Comparison of ENCODE assay signal across 8 mouse cellular contexts in genomic region chr10:22644853-22645491, GRCm38 (mm10). TPM values are rescaled to one million over a fixed set of nuclear protein-coding genes. Genes with fewer than 3 reads are reported as not detected.
DNase-seq lines count a peak whose midpoint lies in the region; ATAC-seq and TF ChIP-seq lines count a peak whose summit lies in the region.

Gene Slc2a12 (plus strand): TSS chr10:22645011.

- H3K27ac ChIP-seq in forebrain, embryonic 14.5 days (ENCODE audit: low read depth, low read length) = no peak within 1 kb of the TSS
- H3K27ac ChIP-seq in heart, embryonic 16.5 days (ENCODE audit: low read length) = peak within 1 kb of the TSS; percentile 76
- no peak within 1 kb of the TSS for H3K27ac ChIP-seq in liver, adult 2 months (replicated peaks; ENCODE audit: insufficient read depth, low read depth, low read length)
- peak within 1 kb of the TSS; percentile 27; the same call in 1 of the 2 replicates for H3K27ac ChIP-seq in midbrain, postnatal 0 days (ENCODE audit: low read depth, low read length)
- H3K27ac ChIP-seq in stomach, postnatal 0 days (replicated peaks) = peak within 1 kb of the TSS; percentile 73

- TF ChIP-seq EP300 in stomach, postnatal 0 days (optimal IDR thresholded peaks at IDR 0.05) = no peak

- no peaks in the 10 kb centered on the region for H3K36me3 ChIP-seq in forebrain, embryonic 14.5 days (ENCODE audit: control insufficient read depth, insufficient read depth, low read length)
- 0 out of 2 replicates have a peak, but pooled peaks cover 2% of the 10 kb centered on the region for H3K36me3 ChIP-seq in heart, embryonic 16.5 days (ENCODE audit: control insufficient read depth, insufficient read depth)
- no peaks in the 10 kb centered on the region for H3K36me3 ChIP-seq in liver, adult 2 months (ENCODE audit: control insufficient read depth, insufficient read depth, low read length)
- H3K36me3 ChIP-seq in midbrain, postnatal 0 days (ENCODE audit: insufficient read depth, low read length) = no peaks in the 10 kb centered on the region
- H3K36me3 ChIP-seq in stomach, postnatal 0 days (ENCODE audit: control insufficient read depth, insufficient read depth, low read length) = no peaks in the 10 kb centered on the region

- no peaks in the 10 kb centered on the region for H3K79me2 ChIP-seq in liver, adult 2 months (ENCODE audit: control insufficient read depth, insufficient read depth, low read length)

- H3K9ac ChIP-seq in forebrain, embryonic 14.5 days (ENCODE audit: low read length) = peak within 1 kb of the TSS; percentile 52; the same call in 1 of the 2 replicates
- H3K9ac ChIP-seq in heart, embryonic 16.5 days (ENCODE audit: low read length) = peak within 1 kb of the TSS; percentile 71
- H3K9ac ChIP-seq in liver, adult 2 months (ENCODE audit: low read depth, low read length) = peak within 1 kb of the TSS; percentile 69
- H3K9ac ChIP-seq in midbrain, postnatal 0 days (replicated peaks; ENCODE audit: low read length, poor library complexity, severe bottlenecking) = peak within 1 kb of the TSS; percentile 53
- peak within 1 kb of the TSS; percentile 59 for H3K9ac ChIP-seq in stomach, postnatal 0 days (ENCODE audit: low read length)

- 0 out of 2 replicates have a peak, but pooled peaks cover 3% of the 10 kb centered on the region for H3K4me1 ChIP-seq in forebrain, embryonic 14.5 days (ENCODE audit: control insufficient read depth, insufficient read depth, low read length)
- no peaks in the 10 kb centered on the region for H3K4me1 ChIP-seq in heart, embryonic 16.5 days (ENCODE audit: control insufficient read depth, insufficient read depth, low read length)
- no peaks in the 10 kb centered on the region for H3K4me1 ChIP-seq in liver, adult 2 months (ENCODE audit: control insufficient read depth, insufficient read depth, low read length)
- no peaks in the 10 kb centered on the region for H3K4me1 ChIP-seq in midbrain, postnatal 0 days (ENCODE audit: insufficient read depth, low read length)
- H3K4me1 ChIP-seq in stomach, postnatal 0 days (replicated peaks; ENCODE audit: control insufficient read depth, insufficient read depth) = no peaks in the 10 kb centered on the region; the same call in 1 of the 2 replicates

- no peaks in the 10 kb centered on the region for H3K27me3 ChIP-seq in forebrain, embryonic 14.5 days (replicated peaks; ENCODE audit: control insufficient read depth, insufficient read depth, low read length)
- H3K27me3 ChIP-seq in heart, embryonic 16.5 days (ENCODE audit: control insufficient read depth, insufficient read depth, low read length) = no peaks in the 10 kb centered on the region
- no peaks in the 10 kb centered on the region for H3K27me3 ChIP-seq in liver, adult 2 months (ENCODE audit: control insufficient read depth, insufficient read depth, low read length)
- H3K27me3 ChIP-seq in midbrain, postnatal 0 days (ENCODE audit: insufficient read depth, low read length) = no peaks in the 10 kb centered on the region
- no peaks in the 10 kb centered on the region for H3K27me3 ChIP-seq in stomach, postnatal 0 days (ENCODE audit: control insufficient read depth, insufficient read depth, low read length)

- H3K4me2 ChIP-seq in forebrain, embryonic 14.5 days (ENCODE audit: low read length) = peak within 1 kb of the TSS; percentile 88
- H3K4me2 ChIP-seq in heart, embryonic 16.5 days (ENCODE audit: low read depth, low read length) = peak within 1 kb of the TSS; percentile 77
- H3K4me2 ChIP-seq in midbrain, postnatal 0 days (ENCODE audit: low read depth, low read length, poor library complexity, severe bottlenecking) = peak within 1 kb of the TSS; percentile 90
- H3K4me2 ChIP-seq in stomach, postnatal 0 days (replicated peaks; ENCODE audit: low read depth) = peak within 1 kb of the TSS; percentile 75

- peak; percentile 5 for DNase-seq in CD4-positive helper T cell, adult 2 months (ENCODE audit: low read depth, low spot score)
- peak; percentile 44 for DNase-seq in cerebellum, adult 11 months
- peak; percentile 48 for DNase-seq in forebrain, embryonic 14.5 days (ENCODE audit: low spot score)
- DNase-seq in kidney, postnatal 10 days = peak; percentile 84
- peak; percentile 36 for DNase-seq in liver, adult 2 months (ENCODE audit: extremely low read depth, low read depth, low spot score)
- peak; percentile 75 for DNase-seq in midbrain, postnatal 0 days (ENCODE audit: low spot score)
- peak; percentile 73 for DNase-seq in stomach, postnatal 0 days (ENCODE audit: low spot score)

- peak; percentile 82 for ATAC-seq in forebrain, embryonic 14.5 days
- peak; percentile 85 for ATAC-seq in heart, embryonic 16.5 days (replicated peaks; ENCODE audit: extremely low read depth, insufficient read depth, low FRiP score)
- ATAC-seq in midbrain, postnatal 0 days (ENCODE audit: low FRiP score) = peak; percentile 90
- ATAC-seq in stomach, postnatal 0 days (ENCODE audit: low FRiP score, low TSS enrichment) = peak; percentile 77

- no peaks in the 10 kb centered on the region for H3K9me3 ChIP-seq in forebrain, embryonic 14.5 days (replicated peaks; ENCODE audit: control insufficient read depth, low read length)
- peaks cover 5% of the 10 kb centered on the region; the same call in 1 of the 2 replicates for H3K9me3 ChIP-seq in heart, embryonic 16.5 days (replicated peaks; ENCODE audit: control insufficient read depth, low read length)
- no peaks in the 10 kb centered on the region for H3K9me3 ChIP-seq in midbrain, postnatal 0 days (ENCODE audit: low read length)
- H3K9me3 ChIP-seq in stomach, postnatal 0 days (ENCODE audit: control insufficient read depth, low read length) = no peaks in the 10 kb centered on the region

- under 1% methylated on average over 40 of the region's 40 CpGs for WGBS in forebrain, embryonic 14.5 days
- 2% methylated on average over 40 of the region's 40 CpGs for WGBS in heart, embryonic 16.5 days
- WGBS in liver, adult 2 months = 2% methylated on average over 40 of the region's 40 CpGs
- WGBS in midbrain, postnatal 0 days = under 1% methylated on average over 40 of the region's 40 CpGs
- WGBS in stomach, postnatal 0 days = 3% methylated on average over 40 of the region's 40 CpGs

- TF ChIP-seq POLR2A in liver, adult 2 months (IDR thresholded peaks at IDR 0.05; ENCODE audit: extremely low read depth, insufficient read depth, low read length) = no peak

- peak within 1 kb of the TSS; percentile 47 for H3K4me3 ChIP-seq in forebrain, embryonic 14.5 days (ENCODE audit: low read depth, low read length)
- H3K4me3 ChIP-seq in heart, embryonic 16.5 days (ENCODE audit: low read length) = peak within 1 kb of the TSS; percentile 62
- peak within 1 kb of the TSS; percentile 92 for H3K4me3 ChIP-seq in liver, adult 2 months (ENCODE audit: insufficient read depth, low read depth, low read length)
- peak within 1 kb of the TSS; percentile 53 for H3K4me3 ChIP-seq in midbrain, postnatal 0 days (ENCODE audit: low read depth, low read length)
- peak within 1 kb of the TSS; percentile 58 for H3K4me3 ChIP-seq in stomach, postnatal 0 days (ENCODE audit: low read depth, low read length)

- no peak for TF ChIP-seq CTCF in liver, adult 2 months (IDR thresholded peaks at IDR 0.05; ENCODE audit: low read depth, low read length)
- TF ChIP-seq CTCF in midbrain, postnatal 0 days (IDR thresholded peaks at IDR 0.05) = peak; percentile 53
- peak; percentile 54 for TF ChIP-seq CTCF in stomach, postnatal 0 days (IDR thresholded peaks at IDR 0.05; ENCODE audit: low read depth)

RNA-seq across cellular contexts. Expression of gene Slc2a12, which starts in this region (rescaled TPM):
- 4.5 and 6.8 TPM in 2 replicates for polyA plus RNA-seq in forebrain, embryonic 14.5 days (2014; fragmentation: Nextera tagmentation; extraction: Ambion mirVana)
- polyA plus RNA-seq in heart, embryonic 16.5 days (2015; fragmentation: Nextera tagmentation; extraction: Ambion mirVana) = 2.0 and 2.7 TPM in 2 replicates
- total RNA-seq in liver, adult 2 months (2014; rRNA removed) = 0.13 and 0.46 TPM in 2 replicates
- polyA plus RNA-seq in liver, adult 2 months (2012; rRNA removed) = 0.05 and 0.13 TPM in 2 replicates
- total RNA-seq in midbrain, postnatal 0 days (2014; rRNA removed) = 7.2 and 7.8 TPM in 2 replicates
- polyA plus RNA-seq in midbrain, postnatal 0 days (2015; fragmentation: Nextera tagmentation; extraction: Ambion mirVana) = 5.8 and 6.0 TPM in 2 replicates
- polyA plus RNA-seq in stomach, postnatal 0 days (2015; fragmentation: Nextera tagmentation; extraction: Ambion mirVana) = 0.87 and 1.0 TPM in 2 replicates

Comparison
In these comparisons a context has a peak if more than half of its experiments do, and no peak if none do; other contexts are left out.
1. Peak in DNase-seq, H3K4me3 ChIP-seq and H3K9ac ChIP-seq in liver, adult 2 months; RNA of the gene not detected or under 1 TPM.
2. DNase-seq: peak in every context shown above with its lines; median percentile 84 in kidney, postnatal 10 days; 75 in midbrain, postnatal 0 days; 73 in stomach, postnatal 0 days; 48 in forebrain, embryonic 14.5 days; 44 in cerebellum, adult 11 months; 36 in liver, adult 2 months; 5 in CD4-positive helper T cell, adult 2 months.
3. H3K27ac ChIP-seq: peak in heart, embryonic 16.5 days (single experiment), midbrain, postnatal 0 days (single experiment) and stomach, postnatal 0 days (single experiment); none in forebrain, embryonic 14.5 days (single experiment) and liver, adult 2 months (single experiment).
4. Peak in every context shown above with its lines, with median percentiles within 50 percentile points of each other: ATAC-seq, H3K4me2 ChIP-seq, H3K4me3 ChIP-seq and H3K9ac ChIP-seq.